Mouse (Mus musculus) cerebellum, postnatal 14 days (tissue): ENCODE data around the gene Rcbtb2.
"Not testable (repeated sequence)": the region's sequence is repeated elsewhere in the genome, so short reads cannot be mapped to it uniquely, and the experiment has no call there.

Experiments used
- DNase-seq, 2 experiments: peaks; one replicate each; pipeline ENCODE4 v3.0.0; 2021; ENCODE audit warnings: mixed read lengths in 2 of 2

The Rcbtb2 gene

DNA sequence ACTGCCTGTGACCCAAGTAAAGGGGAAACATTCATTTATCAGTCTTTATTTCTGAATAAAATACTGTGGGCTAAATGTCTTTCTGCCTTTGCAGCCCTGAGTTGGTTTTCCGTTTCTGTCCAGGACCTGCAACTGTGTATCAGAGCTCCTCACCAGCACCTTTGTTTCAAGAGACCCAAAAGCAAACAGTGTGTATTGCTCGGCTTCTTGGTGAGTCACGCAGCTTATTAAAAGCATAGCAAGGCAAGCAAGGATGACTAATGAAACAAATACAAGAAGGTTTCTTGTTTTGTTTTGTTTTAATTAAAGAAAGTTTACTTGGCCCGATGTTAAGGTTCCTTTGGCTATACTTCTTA lies at the start of gene Rcbtb2:
TSS of gene Rcbtb2 (plus strand) at position 115 of the 356 bp plus-strand sequence.
- no peak for DNase-seq

DNA sequence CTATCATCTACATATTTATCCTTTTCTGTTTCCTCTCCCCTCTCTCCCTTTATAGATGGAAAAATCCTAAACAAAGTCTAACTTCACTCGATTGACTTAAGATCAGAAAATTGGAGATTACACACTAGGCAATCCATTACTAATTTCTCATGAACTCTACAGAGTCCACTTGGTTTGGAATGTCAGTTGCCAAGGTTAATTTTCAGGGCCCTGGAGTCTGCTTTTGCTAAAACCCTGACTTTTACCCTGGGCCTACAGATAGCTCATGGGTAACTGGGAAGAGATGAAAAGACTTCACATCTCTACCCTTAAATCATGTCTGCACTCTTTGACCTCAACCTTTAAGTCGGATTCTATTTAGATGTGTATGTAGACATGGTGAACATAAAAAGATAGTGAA lies 39.3 kb upstream of the Rcbtb2 start:
- no peak for DNase-seq

DNA sequence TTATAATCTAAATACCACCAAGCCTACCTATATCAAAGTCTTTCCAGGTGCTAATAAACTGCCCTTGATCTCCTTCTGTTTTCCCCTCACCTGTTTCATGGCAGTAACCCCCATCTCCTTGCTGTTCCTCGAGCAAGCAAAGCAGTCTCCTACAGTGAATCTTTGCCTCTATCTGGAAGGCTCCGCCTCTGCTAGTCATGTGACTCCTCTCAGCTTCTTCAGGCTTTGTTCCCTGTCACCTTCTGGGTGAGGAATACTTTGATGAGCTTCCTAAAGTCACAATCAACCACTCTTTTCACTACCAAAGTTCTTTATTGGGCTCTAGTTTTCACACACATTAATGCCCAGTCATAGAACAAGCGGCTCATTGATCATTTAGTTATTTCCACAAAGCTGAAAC lies 36.4 kb upstream of the Rcbtb2 start:
- no peak for DNase-seq

DNA sequence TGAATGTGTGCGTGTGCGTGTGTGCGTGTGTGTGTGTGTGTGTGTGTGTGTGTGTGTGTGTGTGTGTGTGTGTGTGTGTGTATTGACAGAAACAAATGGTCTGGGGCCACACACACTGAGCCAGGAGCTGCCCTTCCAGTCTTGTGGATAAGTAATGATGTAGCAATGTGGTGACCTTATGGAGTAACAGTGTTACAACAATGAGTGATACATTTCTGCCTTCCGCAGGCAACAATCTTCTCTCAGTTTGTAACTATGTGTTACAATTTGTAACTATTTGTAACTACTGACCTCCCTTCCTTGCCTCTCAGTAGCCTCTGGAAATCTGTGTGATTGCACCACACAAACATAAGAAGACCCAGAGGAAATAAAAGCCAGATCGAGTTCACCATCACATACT lies 35.6 kb upstream of the Rcbtb2 start:
- DNase-seq = no peak

DNA sequence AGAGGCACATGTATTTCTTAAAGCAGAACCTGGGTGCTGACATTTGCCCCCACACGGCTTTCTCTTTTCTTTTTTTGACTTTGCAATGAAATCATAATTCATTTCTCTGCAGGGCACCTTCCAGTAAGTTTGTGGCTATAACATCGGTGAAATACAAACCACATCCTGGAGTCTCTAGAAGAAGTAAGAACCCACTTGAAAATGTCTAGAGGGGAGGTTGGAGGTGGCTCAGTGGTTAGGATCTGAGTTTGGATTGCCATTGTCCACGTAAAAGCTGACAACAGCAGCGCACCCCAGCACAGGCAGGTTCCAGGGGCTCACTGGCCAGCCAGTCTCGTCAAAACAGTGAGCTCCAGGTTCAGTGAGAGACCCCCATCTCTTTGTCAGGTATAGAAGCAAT lies 35.1 kb upstream of the Rcbtb2 start:
- no peak for DNase-seq

DNA sequence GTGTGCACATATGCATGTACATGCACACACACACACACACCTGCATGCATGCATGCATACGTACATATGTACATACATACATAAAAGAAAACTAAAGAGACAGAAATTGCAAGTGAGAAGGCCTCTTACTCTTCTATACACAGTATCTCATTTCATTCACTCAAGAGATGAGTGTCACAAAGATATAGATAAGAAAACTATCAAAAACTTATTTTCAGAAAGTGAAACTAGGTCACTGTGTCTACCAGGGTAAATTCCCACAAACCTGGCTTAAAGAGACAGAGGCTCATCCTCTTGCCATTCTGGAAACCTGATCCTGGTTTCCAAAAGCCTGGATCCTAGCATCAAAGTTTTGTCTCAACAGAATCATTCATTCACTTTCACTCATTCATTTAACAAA lies 34.6 kb upstream of the Rcbtb2 start:
- DNase-seq = no peak

DNA sequence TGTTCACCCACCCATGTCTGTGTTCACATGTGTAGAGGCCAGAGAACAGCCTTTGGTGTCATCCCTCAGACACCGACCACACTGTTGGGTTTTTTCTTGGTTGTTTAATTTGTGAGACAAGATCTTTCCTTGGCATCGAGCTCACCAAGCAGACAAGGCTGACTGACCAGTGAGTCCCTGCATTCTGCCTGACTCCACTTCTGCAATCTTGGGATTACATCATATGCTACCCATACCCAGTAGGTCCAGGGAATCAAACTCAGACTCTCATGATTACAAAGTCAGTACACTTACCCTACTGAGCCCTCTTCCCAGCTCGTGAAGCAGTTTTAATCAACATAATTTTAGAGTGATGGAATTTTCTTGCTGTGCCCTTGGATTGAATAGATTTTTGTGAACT lies 30.0 kb upstream of the Rcbtb2 start:
- DNase-seq = no peak

DNA sequence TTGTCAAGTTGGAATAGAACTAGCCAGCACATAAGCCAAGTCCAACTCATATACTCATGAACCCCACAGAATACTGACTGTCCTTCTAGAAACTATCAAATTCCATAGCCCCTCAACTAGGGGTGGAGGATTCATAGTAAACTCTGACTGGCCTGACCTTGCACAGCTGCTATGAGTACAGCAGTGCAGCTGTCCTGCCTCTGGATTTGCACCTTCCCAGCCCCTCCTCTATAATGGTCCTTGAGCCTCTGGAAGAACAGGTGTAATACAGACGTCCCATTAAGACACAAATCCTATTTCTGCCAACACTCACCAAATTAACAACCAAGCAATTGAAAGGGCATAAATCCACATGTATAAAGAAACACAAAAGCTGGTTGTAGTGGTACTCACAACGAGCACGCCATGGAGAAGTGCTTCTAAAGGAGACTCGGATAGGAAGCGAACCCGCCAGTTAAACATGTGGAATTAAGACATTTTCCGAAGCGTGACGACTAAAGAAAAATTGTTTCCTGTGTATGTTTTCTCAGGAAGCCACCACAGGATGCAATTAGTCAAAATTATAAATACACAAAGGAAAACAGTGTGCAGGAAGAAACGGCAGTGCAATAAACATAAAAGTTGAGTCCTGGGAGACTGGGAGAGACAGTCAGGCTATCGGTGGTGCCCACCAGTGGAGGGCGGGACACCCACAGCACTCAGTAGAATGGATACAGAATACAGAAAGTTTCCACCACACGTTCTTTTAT lies 27.9 kb upstream of the Rcbtb2 start:
- no peak for DNase-seq

DNA sequence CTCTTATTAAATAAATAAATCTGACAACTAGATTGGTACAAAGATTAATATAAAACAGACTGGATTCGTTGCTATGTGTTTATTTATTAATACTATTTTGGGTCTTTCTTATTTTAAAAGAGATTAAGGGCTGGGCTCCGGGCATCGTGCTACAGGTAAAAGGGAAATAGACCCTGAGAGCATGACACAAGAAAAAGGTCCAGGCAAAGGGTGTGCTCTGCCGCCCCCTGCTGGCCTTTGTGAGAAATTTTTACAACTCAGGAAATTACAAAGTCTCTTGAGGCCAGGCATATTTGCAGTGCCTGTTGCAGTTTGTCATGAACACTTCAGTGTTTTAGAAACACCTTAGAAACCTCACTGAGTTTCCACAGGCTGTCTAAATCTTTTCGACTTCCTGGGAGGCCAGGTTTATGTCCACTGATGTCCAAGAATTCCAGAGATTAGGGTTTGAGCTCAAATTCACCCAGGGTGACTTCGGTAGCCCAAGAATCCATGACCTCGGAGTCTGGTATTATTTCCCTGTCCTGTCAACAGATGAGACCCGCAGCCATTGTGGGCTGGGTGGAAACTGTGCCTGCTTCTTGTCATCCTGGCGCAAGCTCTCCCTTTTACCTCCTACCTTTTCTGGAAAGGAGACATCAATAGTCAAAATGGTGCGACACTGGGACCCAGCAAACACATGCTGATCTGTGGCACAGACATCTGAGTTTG lies 24.0 kb upstream of the Rcbtb2 start:
- peak; percentile 67 to 71 for DNase-seq

DNA sequence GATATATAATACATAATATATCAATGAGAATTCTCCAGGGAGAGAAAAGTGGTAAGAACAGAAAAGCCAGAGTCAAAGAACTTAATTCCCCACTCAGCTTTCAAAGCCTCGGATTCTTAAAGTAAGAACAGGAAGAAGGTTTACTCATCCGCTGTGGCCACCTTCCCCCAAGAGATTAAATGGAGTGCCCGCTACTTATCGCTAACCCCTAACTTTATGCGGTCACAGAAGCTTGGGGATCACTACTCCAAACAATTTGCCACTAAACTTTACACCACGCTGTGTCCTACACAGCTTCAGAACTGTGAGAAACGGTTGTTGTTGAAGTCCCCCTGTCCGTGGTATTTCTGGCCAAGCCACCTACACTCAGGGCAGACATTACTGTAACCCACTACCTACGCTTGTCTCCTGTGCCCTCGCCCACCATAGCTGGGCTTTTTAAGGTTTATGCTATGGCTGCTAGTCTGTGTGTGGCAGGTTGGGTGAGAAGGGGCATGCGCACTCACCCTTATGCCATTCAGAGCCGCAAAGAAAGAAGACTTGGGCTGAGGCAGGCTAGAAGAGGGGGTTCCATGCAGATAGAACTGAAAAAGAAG lies 20.5 kb upstream of the Rcbtb2 start:
- DNase-seq = no peak

DNA sequence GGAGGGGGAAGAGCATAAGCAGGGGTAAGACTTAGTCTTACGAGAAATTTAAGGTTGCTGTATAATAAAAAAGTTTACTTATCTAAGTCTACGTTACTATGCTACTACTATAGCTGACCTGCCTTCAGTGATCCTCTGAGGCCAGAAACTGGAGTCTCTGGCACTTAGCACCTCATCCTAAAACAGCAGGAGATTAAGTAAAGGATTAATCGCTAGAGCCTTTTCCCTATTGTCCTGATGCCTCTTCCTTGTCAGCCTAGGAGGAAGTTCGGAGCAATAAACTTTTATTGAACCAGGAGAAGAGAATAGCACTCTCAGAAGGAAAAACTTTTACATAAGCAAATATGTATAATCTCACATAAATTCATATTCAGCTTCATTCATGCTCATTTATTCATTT lies 19.9 kb upstream of the Rcbtb2 start:
- DNase-seq = not testable (repeated sequence)

DNA sequence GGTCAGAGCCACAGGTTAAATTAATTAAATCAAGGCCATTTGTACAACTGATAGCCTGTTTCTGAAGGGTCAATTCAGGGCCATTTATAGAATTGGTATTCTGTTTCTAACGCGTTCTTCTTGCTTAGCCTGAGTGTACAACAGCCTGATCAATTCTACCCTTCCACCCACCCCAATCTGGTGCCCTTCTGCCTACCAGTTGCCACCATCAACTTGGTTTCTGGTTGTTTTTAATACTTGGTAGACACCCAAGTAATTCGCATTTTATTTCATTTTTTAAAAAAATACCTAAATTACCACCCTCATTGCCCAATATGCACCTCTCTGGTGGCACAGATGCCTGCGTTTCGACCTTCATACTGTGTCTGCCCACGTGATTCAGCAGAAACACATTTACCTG lies 17.9 kb upstream of the Rcbtb2 start:
- no peak for DNase-seq

DNA sequence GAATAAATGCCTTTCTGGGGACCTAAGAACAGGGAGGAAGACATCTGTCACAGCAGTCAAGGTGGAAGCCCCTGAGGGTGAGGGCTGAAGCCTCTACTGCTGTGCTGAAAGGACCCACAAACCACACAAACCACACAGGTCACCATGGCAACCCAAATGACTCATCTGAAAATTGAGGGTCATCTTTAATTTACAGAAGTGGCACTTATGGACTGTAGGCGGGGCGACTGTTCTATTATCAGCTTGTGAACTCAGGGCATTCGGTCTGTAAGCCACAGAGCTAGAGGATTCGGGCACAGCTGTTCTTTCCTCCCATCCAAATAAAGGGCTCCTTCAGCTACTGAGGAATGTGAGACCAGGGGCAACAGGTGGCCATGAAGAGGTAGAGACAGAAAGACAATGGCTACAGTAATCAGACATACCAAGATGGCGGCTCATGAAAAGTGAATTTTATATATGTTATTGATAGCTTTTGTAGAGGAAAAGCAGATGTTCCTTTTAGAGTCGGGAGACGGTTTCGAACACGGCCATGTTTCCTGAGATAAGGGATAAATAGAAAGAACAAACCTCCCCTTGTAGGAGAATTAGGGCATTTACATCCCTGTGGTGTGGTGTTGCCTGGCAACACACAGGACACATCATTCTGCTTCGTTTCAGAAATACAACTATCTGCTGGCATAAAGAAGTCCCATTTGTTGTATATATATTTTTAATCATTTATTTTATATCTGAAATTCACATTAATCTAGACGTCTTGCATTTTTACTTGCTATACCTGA lies 17.2 kb upstream of the Rcbtb2 start:
- no peak for DNase-seq

DNA sequence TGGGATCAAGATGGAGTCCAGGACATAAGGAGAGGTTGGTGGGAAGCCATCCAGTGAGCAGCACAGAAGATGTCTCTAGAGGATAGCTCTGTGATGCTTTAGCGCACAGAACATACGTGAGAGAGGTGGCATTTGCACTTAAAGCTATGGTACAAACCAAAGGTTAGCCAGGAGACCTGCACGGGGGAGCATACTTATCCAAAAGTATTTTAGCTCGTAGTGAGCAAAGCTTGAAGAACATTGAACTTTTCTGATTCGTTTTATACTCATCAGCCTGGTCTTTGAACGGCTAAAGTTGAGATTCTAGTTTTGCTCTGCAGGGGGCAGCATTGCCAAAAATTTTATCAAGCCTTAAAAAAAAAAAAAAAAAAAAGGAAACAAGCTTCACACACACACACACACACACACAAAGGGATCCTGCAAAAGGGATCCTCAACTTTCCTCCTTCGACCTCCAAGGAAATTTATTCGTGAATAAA lies 16.6 kb upstream of the Rcbtb2 start:
- peak; percentile 73 to 76 for DNase-seq

DNA sequence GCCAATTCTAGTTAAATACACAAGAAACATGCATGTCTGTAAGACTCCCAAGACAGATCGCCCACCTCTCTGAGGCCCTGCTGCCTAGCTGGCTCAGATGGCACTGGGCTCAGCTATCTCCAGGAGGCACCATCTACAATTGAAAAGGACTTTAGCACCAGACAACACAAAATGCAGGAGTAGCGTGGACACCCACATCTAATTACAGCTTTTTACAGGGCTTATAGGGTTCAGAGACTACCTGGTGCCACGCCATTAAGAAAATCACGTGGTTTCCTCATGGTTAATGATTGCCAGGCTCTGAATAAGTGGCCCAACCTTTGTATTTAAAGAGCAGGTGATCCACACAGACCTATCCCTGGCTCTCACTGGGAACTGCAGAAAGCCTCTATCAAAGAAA lies 15.9 kb upstream of the Rcbtb2 start:
- DNase-seq = no peak

DNA sequence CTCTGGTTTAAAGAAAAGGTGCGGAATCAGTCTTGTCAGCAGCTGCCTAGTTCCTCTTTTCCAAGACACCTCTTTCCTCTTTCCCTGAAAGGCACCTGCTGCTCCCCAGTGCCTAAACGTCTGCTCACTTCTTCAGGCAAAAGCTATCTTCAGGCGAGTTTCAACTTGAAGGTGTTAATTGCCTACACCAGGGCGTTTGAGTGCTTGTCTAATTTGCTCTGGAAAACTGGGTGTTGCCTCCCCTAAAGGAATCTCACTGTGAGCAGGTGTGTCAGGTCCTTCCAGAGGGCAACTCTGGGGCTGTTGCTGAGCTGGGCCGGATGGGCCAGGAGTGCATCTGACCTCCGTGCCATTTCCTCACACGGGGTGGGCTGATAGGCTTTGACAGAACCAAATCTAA lies 15.5 kb upstream of the Rcbtb2 start:
- no peak for DNase-seq

DNA sequence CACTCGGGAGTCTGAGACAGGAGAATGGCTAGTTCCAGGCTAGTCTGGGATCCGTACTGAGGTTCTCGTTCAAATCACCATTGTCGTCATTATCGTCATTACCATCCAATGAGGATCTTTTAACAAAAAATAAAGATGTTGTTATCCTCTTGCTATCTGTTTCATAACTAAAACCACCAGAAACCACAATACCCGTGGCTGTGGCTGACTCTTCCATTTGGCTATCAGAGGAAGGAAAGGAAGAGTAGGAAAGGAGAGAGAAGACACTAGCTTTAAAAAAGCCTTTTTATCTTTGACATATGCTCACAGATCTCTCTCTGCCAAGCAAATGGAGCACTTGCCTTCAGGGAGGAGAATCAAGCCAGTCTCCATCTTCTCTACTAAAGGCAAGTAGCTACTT lies 14.9 kb upstream of the Rcbtb2 start:
- DNase-seq = no peak

DNA sequence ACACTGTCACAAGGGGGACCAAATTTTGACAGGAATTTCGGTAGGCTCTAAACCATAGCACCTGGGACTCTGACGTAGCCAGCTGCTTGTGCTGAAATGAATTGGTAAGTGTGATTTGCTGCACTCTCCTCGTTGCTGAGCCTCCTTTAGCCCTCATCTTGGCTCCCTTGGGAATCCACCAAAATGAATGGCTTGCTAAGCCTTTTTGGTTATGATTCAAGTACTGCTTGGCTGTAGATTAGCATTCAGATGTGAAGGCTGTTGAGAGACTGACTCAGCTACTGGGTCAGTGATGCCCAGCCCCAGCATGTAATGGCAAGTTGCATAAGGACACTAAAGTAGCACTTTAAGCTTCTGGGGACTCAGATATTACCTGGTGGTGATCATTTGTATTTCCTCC lies 12.2 kb upstream of the Rcbtb2 start:
- no peak for DNase-seq

DNA sequence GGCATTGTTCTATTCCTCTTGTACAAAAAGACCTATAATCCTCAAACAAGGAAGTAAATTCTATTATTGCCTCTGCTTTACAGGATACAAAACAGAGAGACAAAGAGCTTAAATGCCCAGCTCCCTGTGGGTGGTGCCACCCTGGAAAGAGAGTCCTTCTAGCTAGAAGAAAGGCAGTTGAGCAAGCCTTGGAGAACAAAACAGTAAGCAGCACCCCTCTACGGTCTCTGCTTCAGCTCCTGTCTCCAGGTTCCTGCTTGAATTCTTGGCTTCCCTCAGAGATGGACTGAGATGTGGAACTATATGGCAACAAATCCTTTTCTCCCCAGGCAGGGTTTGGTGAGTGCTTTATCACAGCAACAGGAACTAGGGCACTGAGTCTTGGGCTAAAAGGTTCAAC lies 11.7 kb upstream of the Rcbtb2 start:
- no peak for DNase-seq

DNA sequence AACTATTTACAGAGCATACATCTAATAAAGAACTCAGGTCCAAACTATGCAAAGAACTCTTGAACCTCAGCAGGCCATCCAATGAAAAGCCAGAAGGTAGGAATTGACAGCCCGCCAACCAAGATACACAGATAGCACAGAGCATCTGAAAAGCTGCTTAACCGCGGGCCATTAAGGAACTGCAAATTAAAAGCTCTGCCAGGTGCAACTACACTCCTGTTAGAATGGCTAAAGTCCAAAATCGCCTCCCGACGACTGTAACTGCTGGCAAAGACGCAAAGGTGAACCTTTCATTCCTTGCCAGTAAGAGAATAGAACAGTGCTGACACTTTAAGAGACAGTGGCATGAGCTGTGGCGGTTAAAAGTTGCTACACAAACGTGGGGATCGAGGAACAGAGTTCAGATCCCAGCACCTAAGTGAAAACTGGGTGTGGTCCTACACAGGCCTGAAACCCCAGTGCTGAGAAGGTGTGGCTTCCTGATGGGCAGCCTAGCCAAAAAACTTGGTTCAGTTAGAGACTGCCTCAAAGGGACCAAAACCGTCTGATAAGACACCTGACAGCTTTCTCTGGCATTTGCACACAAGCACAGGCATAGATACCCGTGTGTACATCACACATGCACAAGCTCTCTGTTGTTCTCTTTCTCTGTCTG lies 10.5 kb upstream of the Rcbtb2 start:
- DNase-seq = no peak

DNA sequence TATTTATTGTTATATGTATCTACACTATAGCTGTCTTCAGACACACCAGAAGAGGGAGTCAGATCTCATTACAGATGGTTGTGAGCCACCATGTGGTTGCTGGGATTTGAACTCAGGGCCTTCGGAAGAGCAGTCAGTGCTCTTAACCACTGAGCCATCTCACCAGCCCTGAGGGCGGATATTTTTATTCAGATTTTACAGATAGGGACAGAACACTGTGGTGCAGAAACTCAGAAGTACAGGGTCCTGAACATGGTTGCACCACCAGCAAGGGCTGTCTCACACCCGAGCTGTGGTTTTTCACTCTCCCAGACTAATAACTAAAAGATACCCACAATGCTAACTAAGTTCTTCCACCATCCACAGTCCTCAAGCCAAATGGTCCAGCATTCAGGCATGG lies 7.9 kb upstream of the Rcbtb2 start:
- DNase-seq = not testable (repeated sequence)

DNA sequence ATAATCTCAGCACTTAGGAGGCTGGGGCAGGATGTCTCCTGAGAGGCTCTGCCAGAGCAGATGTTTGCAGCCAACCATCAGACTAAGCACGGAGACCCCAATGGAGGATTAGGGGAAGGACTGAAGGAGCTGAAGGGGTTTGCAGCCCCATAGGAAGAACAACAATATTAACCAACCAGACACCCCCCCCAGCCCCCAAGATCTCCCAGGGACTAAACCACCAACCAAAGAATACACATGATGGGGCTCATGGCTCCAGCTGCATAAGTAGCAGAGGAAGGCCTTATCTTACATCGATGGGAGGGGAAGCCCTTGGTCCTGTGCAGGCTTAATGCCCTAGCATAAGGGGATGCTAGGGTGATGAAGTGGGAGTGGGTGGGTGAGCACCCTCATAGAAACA lies 6.5 kb upstream of the Rcbtb2 start:
- no peak for DNase-seq

DNA sequence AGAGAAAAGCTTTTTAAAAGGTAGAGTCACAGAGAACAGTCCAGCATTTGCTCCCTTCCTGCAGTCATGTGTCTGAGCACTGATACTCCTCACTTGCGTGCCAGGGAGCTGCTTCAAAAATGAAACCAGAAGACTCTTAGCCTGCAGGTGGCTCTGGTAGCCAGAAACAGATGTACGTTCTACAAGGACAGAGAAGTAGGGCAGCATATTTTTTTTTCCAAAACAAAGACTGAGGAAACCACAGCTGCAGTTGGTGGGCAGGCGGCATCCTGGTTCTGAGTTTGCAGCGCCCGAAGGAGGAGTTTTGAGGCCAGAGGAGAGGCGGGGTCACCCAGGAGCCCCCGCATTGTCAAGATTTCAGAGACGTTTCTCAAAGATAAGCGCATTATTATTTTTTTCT lies 5.9 kb upstream of the Rcbtb2 start:
- peak in 1 of 2 experiments; percentile 32 for DNase-seq
